Mouse (Mus musculus) embryo, embryonic 10.5 days (tissue): Measurements from ENCODE around the gene Pi4kb.

Source experiments
- DNase-seq: peaks from one replicate; pipeline ENCODE4 v3.0.0-alpha.2; 2015; ENCODE audit warnings: low spot score

Gene Pi4kb

DNA sequence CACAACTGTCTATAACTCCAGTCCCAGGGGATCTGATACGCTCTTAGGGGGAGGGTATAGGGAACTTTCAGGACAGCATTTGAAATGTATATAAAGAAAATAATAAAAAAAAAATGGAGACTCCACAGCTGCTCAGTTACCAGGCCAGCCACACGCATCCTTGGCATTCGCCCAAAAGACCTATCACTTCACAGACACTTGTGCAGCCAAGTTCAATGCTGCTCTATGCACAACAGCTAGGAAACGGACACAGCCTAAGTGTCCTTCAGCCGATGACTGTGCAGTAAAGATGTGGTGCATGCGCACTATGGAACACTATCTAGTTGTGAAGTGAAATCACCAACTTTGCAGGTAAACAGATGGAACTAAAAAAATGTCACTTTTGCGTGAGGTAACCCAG is 81.7 kb downstream of the Pi4kb start:
- no peak for DNase-seq
